Mouse (Mus musculus): ENCODE data around the gene Hhip.
"Not testable (repeated sequence)": the region's sequence is repeated elsewhere in the genome, so short reads cannot be mapped to it uniquely, and the experiment has no call there.

Gene Hhip

DNA sequence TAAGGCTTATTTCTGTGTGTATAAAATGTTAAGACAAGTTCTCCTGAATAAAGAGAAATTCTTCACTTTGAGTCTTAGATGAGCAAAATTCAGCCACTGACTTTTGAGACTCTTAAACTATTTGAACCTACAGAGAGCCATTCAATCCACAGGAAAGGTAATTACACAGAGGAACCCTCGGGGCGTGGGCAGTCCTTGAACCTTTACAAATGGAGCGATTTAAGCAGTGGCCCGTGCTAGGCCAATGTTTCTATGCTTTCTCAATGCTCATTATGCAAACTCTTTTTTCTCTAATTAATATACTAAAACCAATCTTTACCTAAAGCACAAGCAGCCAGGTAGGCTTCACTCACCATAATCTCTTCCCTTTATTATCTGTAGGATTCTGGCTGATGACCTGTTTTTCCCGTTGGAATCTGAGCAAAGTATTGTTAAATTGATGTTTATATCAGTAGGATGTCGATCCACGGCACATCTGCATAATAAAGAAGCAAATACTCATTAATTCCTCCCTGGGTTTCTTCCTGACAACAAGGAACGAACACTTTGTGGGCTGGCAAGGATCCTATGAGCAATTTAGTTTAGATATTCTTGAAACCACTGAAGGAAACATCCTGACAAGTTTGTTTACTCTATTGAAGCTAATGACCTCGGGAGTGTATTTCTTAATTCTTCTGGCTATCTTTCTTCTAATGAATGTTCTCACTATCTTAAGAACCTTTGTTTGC lies 65.5 kb downstream of the Hhip start:
- no peak for DNase-seq (ENCODE audit: low spot score)

GRCm38 (mm10) chr8:79991420-79991819 lies 66.4 kb downstream of the Hhip start:
- DNase-seq (ENCODE audit: low spot score), result not testable (repeated sequence)

DNA sequence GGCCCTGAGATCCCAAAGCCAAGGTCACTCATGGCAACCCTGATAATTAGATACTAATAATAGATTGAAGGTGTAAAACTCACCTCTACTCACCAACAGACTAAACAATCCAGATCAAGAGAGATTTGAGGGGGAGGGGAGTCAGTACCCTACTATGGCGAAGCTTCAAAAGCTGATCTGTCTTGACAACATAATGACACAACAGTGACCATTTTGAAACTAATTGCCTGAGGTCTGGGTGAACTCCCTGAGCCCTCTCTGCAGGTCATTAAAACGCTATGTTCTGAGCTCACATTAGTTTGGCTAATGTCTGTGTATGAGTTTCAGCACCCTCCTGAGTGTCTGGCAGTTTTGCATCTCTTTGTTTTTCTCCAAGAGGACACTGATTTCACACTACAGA lies 72.9 kb downstream of the Hhip start:
- no peak for DNase-seq (ENCODE audit: low spot score)

GRCm38 (mm10) chr8:79982144-79982543 lies 75.7 kb downstream of the Hhip start:
- no peak for DNase-seq (ENCODE audit: low spot score)

- DNase-seq (ENCODE audit: low spot score), result no peak
These were observed 91.6 kb downstream of the Hhip start for GRCm38 (mm10) chr8:79966159-79966558.

DNA sequence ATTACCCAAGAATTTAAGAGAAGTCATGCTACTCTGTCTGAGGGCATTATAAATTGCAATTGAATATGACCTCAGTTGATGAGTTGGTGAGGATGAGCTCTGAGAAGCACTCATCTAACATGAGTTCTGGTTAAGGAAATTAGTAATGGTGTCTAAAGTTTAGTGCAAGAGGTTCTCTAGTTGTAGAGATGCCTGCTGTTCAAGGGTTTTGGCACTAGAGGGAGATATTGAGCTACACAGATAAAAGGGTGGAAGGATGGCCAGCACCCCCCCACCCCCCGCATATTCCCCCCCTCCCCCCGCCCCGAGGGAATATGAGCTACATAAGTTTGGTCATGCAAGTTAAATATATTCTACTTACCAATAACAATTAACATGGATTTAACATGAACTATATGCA lies 104.9 kb downstream of the Hhip start:
- no peak for DNase-seq (ENCODE audit: low spot score)

GRCm38 (mm10) chr8:79950376-79950775 lies 107.4 kb downstream of the Hhip start:
- no peak for DNase-seq (ENCODE audit: low spot score)

DNA sequence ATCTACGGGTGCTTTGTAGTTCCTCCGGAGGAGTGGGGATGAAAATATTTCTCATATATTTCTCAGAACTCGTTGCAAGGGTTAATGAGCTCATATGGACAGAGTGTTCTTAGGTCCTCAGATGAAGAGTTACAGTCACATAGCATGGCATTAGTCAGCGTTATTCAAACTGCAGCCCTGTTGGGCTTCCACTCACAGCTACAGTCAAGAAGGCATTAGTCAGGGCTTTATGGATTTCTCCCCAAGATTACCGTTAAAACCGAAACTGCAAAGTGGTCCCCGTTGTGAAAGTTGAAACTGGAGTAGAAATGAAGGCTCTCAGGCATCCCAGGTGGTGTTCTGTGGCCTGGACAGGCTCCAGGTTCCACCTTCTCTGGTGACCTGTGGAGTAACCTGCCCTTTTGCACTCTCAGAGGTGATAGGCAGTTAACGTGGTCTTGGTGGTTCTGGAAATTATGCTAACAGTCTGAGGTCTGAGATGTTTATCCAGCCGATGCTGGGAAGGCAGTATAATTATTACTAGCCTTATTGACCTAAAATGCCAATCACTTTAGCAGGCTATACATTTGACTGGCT lies 112.2 kb downstream of the Hhip start:
- no peak for DNase-seq (ENCODE audit: low spot score)

- no peak for DNase-seq (ENCODE audit: low spot score)
These were observed 116.7 kb downstream of the Hhip start for GRCm38 (mm10) chr8:79941070-79941469.

DNA sequence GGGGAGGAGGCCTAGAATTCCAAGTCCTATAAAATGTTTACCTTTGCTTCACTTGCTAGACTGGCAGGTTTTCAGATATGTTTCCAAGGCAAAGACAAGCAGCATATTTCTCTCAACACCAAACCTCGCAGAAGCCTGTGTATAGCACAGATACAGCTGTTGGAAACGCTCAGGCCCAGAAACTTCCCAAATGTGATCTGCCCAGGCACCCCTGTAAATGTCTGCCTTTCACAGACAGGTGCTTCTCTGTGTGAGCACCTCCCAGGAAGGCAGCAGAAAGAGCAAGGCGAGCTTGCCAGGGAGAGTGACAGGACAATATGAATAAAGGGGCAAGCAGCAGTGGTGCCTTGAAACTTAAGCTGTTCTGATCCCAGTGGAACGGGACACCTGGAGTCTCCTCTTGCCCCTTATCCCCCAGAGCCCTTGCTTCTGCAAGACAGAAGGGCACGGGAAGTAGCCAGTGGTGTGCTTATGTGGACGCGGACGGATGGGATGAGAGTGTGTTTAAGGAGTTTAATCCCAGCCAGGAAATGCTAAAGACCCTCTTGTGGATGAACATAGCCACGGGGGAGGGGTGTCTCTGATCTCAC lies 120.9 kb downstream of the Hhip start:
- no peak for DNase-seq (ENCODE audit: low spot score)

GRCm38 (mm10) chr8:79935793-79936192 lies 122.0 kb downstream of the Hhip start:
- no peak for DNase-seq (ENCODE audit: low spot score)

GRCm38 (mm10) chr8:79929202-79929601 lies 128.6 kb downstream of the Hhip start:
- no peak for DNase-seq (ENCODE audit: low spot score)

- DNase-seq (ENCODE audit: low spot score), result no peak
These were observed 140.6 kb downstream of the Hhip start for GRCm38 (mm10) chr8:79917211-79917610.
